Mouse (Mus musculus): ENCODE measurements around the gene Ly6c2.
"Not testable (repeated sequence)": the region's sequence is repeated elsewhere in the genome, so short reads cannot be mapped to it uniquely, and the experiment has no call there.

Ly6c2 gene

GRCm38 (mm10) chr15:75111861-75112630 is at the start of gene Ly6c2:
Gene Ly6c2 (minus strand): TSS chr15:75111970.
- not testable (repeated sequence) for DNase-seq

- no peak for DNase-seq
Observed at GRCm38 (mm10) chr15:75157646-75158045, 45.9 kb upstream of the Ly6c2 start.

- DNase-seq: no peak
Observed at GRCm38 (mm10) chr15:75154940-75155339, 43.2 kb upstream of the Ly6c2 start, which contains the start of gene Ly6g. Gene Ly6g (plus strand): TSS chr15:75155240.

DNA sequence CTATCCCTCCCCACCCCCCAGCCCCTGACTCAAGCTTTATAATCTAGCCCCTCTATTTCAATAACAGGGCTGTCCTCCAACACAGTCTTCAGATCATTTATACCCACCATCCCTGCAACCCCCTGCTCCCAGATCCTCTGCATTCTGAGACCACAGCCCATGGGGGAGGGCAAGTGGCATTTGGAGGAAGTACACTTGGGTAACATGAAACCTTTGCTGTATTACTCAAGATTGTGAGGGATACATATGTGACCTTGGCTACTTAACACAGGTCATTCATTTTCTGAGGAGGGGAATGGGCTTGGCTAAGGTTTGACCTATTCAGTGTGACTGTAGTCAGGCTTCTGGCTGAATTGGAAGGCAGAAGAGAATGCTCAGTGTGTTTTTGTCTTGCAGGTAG is 41.3 kb upstream of the Ly6c2 start:
- DNase-seq: no peak

- peak; percentile 70 for DNase-seq
Observed at GRCm38 (mm10) chr15:75143735-75144134, 32.0 kb upstream of the Ly6c2 start.

GRCm38 (mm10) chr15:75141812-75142360 is 30.1 kb upstream of the Ly6c2 start:
- peak; percentile 83 for DNase-seq

- peak; percentile 23 for DNase-seq
Observed at GRCm38 (mm10) chr15:75137739-75138138, 26.0 kb upstream of the Ly6c2 start.

- not testable (repeated sequence) for DNase-seq
Observed at GRCm38 (mm10) chr15:75135090-75135783, 23.5 kb upstream of the Ly6c2 start.

GRCm38 (mm10) chr15:75132346-75132745 is 20.6 kb upstream of the Ly6c2 start:
- not testable (repeated sequence) for DNase-seq

DNA sequence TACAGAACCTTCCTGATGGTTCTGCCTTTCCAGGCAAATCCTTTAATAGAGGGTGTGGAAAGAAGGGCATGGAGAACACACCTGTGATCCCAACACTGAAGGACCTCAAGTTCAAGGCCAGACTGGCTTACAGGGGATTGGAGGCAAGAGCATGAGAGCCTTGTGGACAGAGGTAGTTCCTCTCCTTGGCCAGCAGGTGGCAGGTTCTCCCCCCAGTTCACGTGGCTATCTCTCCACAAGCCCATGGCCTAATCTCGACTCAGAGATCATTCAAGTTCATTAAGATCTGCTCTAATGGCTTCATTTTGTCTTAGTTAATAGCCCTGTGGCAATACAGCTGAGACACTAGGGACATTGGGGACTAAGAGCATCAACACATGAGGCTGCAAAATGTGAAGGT is 8.3 kb upstream of the Ly6c2 start:
- peak; percentile 81 for DNase-seq

DNA sequence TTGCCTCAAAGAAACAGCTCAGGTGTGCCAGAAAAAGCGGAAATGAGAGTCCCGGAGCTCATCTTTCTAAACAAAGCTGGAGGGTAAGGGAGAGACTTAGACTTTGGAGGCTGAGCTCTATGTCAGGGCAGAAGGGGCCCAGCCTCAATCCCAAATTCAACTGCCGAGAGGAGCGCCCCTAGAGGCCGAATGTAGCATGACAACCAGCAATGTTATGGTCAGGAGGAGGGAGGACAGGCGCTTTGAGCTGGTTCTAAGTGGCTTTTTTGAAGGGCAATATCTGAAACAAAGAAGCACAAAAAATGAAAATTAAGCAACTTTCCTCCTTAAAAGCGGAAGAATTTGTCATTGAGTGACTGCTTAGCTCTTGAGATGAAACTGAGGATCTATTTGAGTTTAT is 7.0 kb upstream of the Ly6c2 start:
- DNase-seq: peak; percentile 85

DNA sequence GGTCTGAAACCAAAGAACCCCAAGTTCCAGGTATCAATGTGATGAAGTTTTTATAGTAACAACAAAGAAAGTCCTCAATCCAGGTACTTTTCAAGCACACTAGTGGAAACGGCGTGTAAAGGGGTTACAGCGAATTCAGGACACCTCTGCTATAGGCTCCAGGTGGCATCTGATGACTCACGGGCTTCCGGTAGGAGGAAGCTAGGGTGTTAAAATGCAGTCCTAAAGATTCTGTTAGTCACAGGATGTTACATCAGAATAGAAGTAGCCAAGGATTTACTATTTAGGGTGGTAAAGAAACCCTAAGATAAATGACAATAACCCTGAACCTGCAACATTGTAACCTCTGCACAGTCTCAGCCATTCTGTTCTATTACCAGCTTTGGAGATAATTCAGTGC is 5.7 kb upstream of the Ly6c2 start:
- peak; percentile 36 for DNase-seq

GRCm38 (mm10) chr15:75116525-75116924 is 4.8 kb upstream of the Ly6c2 start:
- peak; percentile 53 for DNase-seq

DNA sequence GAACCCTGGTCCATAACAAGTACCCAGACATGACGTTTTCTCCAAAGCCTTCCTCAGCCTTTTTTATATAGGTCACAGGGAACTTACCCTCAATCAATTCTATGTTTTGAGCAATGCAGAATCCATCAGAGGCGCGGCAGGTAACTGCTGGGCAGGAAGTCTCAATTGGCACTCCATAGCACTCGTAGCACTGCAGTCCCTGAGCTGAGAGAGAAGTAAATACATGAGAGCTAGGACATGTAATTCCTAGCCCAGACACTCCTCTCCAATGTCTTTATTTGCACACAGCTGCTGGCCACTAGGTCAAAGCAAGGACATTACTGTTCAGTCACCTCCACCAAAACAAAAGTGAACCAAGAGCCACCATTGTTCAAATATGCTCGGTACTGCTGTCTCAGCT is 1.3 kb downstream of the Ly6c2 start:
- DNase-seq: not testable (repeated sequence)

DNA sequence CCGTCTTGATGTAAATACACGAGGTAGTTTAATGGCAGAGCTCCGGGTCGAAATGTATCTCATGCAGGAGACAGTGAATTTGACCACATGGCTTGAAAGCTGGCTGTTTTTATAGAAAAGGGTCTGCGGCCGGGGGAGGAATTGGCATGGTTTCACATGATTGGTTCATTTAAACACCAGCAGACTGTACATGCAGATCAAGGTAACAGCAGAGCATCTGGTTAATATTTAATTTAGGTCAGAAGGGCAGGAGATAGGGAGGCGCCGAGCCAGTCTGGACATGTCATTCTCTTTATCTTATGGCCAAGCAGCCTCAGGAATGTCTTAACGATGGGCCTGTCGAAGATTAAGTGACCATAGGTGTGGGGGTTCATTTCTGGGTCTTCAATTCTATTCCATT is 12.5 kb downstream of the Ly6c2 start:
- no peak for DNase-seq

- DNase-seq: not testable (repeated sequence)
Observed at GRCm38 (mm10) chr15:75088041-75088440, 23.7 kb downstream of the Ly6c2 start.

GRCm38 (mm10) chr15:75069965-75070364 is 41.8 kb downstream of the Ly6c2 start:
- no peak for DNase-seq

- DNase-seq: peak; percentile 95
Observed at GRCm38 (mm10) chr15:75062030-75062574, 49.7 kb downstream of the Ly6c2 start.

- peak; percentile 83 for DNase-seq
Observed at GRCm38 (mm10) chr15:75060505-75060904, 51.3 kb downstream of the Ly6c2 start.

Data from thymus, postnatal 4 days (tissue).